23 mouse cellular contexts compared by ENCODE assay signal in the genomic region with DNA sequence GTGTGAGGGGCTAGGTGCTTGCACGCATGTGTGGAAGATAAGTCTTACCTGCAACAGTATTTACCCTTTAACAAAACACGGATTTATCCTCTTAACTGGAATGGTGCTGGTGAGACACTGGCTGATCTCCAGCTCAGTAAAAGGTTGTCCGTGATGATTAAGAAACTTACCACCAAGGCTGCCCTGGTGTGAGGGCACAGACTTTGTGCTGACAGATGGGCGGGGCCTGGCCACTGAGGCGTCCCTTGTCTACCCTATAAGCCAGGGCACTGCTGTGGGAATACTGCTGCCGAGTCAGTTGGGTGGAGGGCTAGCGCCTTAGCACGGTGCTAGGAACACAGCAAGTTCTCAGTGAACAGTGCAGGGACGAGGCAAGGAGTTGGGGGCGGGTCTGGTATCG. TPM values are rescaled to one million over a fixed set of nuclear protein-coding genes. Genes with fewer than 3 reads are reported as not detected.
"Had no signal": no experiment of that assay in that cellular context is flagged by ENCODE, and none has a peak within 500 bp of the region (broad histone marks: within the 10 kb centered on the region; RNA-seq: fewer than 3 reads in every experiment).

No protein-coding gene starts in this region.

- H3K9me3 ChIP-seq: limb, embryonic 13.5 days; midbrain, embryonic 10.5 days; neural tube, embryonic 15.5 days had no signal

- H3K4me2 ChIP-seq: limb, embryonic 13.5 days; liver, embryonic 11.5 days; lung, embryonic 14.5 days; neural tube, embryonic 15.5 days had no signal

- H3K27ac ChIP-seq: limb, embryonic 13.5 days; midbrain, embryonic 10.5 days; neural tube, embryonic 15.5 days had no signal

- DNase-seq: left cerebral cortex, postnatal 4 days; lung, embryonic 14.5 days; lung, postnatal 10 days; lung, postnatal 4 days; midbrain, embryonic 14.5 days; right cerebral cortex, adult 18-20 months; spleen, adult 18-20 months; thymus, adult 2 months; thymus, postnatal 25 days had no signal

- H3K4me3 ChIP-seq: limb, embryonic 13.5 days; midbrain, embryonic 10.5 days; myocyte; neural tube, embryonic 15.5 days had no signal

- H3K9ac ChIP-seq: limb, embryonic 13.5 days; lung, embryonic 14.5 days; neural tube, embryonic 15.5 days had no signal

- ATAC-seq: intestine, embryonic 16.5 days had no signal

- H3K27me3 ChIP-seq: limb, embryonic 13.5 days; neural tube, embryonic 15.5 days had no signal

RNA-seq across cellular contexts. Expression of a gene that starts 10.6 kb away (rescaled TPM):
- total RNA-seq: layer of hippocampus, adult 8-10 months; layer of hippocampus, postnatal 14 days; left cerebral cortex, adult 18-20 months; left cerebral cortex, postnatal 10 days; megakaryocyte, adult 5-6 weeks had no signal
- polyA plus RNA-seq: intestine, embryonic 16.5 days; large intestine, adult 2 months; limb, embryonic 13.5 days; liver, embryonic 11.5 days; liver, embryonic 16.5 days; lung, embryonic 14.5 days; urinary bladder, adult 2 months had no signal

RNA-seq across cellular contexts. Expression of a gene that starts 16.8 kb away (rescaled TPM):
- total RNA-seq: megakaryocyte, adult 5-6 weeks had no signal
- polyA plus RNA-seq: liver, embryonic 16.5 days had no signal
